Mouse (Mus musculus) heart, postnatal 0 days (tissue): ENCODE results near the gene Cdip1.

Experiments
- CTCF ChIP-seq: IDR thresholded peaks from 2 replicates; pipeline ENCODE4 v1.5.1; 2016; ENCODE audit warnings: antibody characterized with exemption, control low read depth, low read depth
- EP300 ChIP-seq: IDR thresholded peaks from 2 replicates; pipeline ENCODE4 v1.6.1; 2016; ENCODE audit warnings: antibody characterized with exemption, low read depth

DNA sequence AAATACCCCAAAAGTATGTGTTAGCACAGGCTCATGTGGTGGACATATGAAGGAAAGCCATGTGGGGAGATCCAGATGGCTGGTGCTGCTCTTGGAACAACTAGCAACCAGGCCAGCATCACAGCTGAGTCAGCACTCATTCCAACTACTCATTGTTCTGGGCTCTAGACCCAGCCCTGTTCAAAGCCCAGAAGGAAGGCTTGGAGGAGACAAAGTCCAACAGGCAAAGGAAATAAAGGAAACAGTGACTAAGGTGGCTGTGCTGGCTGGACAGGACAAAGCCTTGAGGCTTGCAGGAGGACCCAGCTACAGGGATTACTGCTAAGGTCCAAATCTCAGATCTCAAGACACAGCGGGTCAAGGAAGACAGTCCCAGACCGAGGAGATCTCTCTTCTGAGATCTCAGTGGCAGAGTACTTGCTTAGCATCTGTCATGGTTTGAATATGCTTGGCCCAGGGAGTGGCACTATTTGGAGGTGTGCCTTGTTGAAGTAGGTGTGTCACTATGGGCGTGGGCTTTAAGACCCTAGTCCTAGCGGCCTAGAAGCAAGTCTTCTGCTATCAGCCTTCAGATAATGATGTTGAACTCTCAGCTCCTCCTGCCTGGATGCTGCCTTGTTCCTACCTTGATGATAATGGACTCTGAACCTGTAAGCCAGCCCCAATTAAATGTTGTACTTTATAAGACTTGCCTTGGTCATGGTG lies 12.0 kb downstream of the Cdip1 start:
- no peak for TF ChIP-seq CTCF
- TF ChIP-seq EP300, result no peak
